Comparison of ENCODE assay signal across 11 mouse cellular contexts in the genomic region with DNA sequence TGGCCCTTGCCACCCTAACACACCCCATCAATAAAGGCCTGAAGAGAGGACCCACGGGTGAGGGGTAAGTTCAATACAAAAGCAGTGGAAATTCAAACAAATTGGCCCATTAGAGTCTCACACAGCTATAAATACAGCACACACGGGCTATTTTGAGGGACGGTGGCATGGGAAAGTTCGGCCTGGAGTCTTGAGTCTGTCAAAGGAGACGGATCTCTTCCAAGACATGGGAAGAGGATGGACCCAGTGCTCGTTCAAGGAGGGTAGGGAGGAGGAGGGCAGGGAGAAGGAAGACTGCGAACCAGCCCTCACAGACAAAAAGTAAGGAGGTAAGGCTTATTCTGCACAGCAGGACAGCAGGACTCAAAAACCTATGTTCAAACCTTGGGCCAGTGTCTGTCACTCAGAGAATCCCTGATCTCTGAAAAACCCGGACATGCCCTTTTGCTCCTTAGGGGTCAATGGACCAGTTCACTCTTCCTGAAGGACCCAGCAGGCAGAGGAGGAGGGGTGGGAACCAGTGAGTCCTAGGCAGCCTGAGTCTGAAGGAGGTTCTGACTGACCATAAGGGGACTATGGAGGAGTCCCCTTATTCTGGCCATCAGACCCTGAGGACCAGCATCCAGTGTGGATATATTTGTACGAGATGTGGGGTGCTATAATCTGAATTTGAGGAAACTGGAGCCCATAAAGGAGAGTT.
A peak's percentile ranks its signal among the peaks of the same experiment; 100 is the strongest.
DNase-seq lines count a peak whose midpoint lies in the region; ATAC-seq lines count a peak whose summit lies in the region.
"Had no signal": no experiment of that assay in that cellular context is flagged by ENCODE, and none has a peak within 500 bp of the region (broad histone marks: within the 10 kb centered on the region; RNA-seq: fewer than 3 reads in every experiment).

No protein-coding gene starts in this region.

- no peaks in the 10 kb centered on the region for H3K36me3 ChIP-seq in heart, embryonic 12.5 days
- H3K36me3 ChIP-seq in lung, embryonic 16.5 days (ENCODE audit: control insufficient read depth, insufficient read depth, low read length): no peaks in the 10 kb centered on the region
- H3K36me3 ChIP-seq in embryonic facial prominence, embryonic 15.5 days: no peaks in the 10 kb centered on the region

- 57% methylated on average over 9 of the region's 9 CpGs for WGBS in heart, embryonic 12.5 days
- WGBS in lung, embryonic 16.5 days: 44% methylated on average over 9 of the region's 9 CpGs
- WGBS in embryonic facial prominence, embryonic 15.5 days: 54% methylated on average over 9 of the region's 9 CpGs

- no peaks in the 10 kb centered on the region for H3K9me3 ChIP-seq in heart, embryonic 12.5 days (replicated peaks)
- H3K9me3 ChIP-seq in lung, embryonic 16.5 days (ENCODE audit: control insufficient read depth, low read length): no peaks in the 10 kb centered on the region
- no peaks in the 10 kb centered on the region for H3K9me3 ChIP-seq in embryonic facial prominence, embryonic 15.5 days (replicated peaks)

- H3K4me1 ChIP-seq in heart, embryonic 12.5 days (replicated peaks): peaks cover 10% of the 10 kb centered on the region; the same call in 1 of the 2 replicates
- H3K4me1 ChIP-seq in lung, embryonic 16.5 days (replicated peaks; ENCODE audit: control insufficient read depth, insufficient read depth, low read length): peaks cover 34% of the 10 kb centered on the region
- H3K4me1 ChIP-seq in embryonic facial prominence, embryonic 15.5 days: peaks cover 38% of the 10 kb centered on the region

- H3K27ac ChIP-seq in heart, embryonic 12.5 days (ENCODE audit: poor library complexity, severe bottlenecking): peak overlapping the region; percentile 71
- peak overlapping the region; percentile 89 for H3K27ac ChIP-seq in lung, embryonic 16.5 days (ENCODE audit: low read length)
- peak overlapping the region; percentile 29; the same call in 1 of the 2 replicates for H3K27ac ChIP-seq in embryonic facial prominence, embryonic 15.5 days (replicated peaks)

- H3K27me3 ChIP-seq in heart, embryonic 12.5 days (replicated peaks): no peaks in the 10 kb centered on the region
- H3K27me3 ChIP-seq in lung, embryonic 16.5 days (ENCODE audit: control insufficient read depth, insufficient read depth, low read depth, low read length): no peaks in the 10 kb centered on the region
- no peaks in the 10 kb centered on the region for H3K27me3 ChIP-seq in embryonic facial prominence, embryonic 15.5 days

- no peak overlapping the region for H3K4me2 ChIP-seq in heart, embryonic 12.5 days
- 0 out of 2 replicates have a peak overlapping the region, but pooled peaks have one; percentile 4 for H3K4me2 ChIP-seq in lung, embryonic 16.5 days (ENCODE audit: low read depth, low read length)
- H3K4me2 ChIP-seq in embryonic facial prominence, embryonic 15.5 days (replicated peaks): peak overlapping the region; percentile 27; the same call in 1 of the 2 replicates

- ATAC-seq in heart, embryonic 12.5 days (ENCODE audit: insufficient number of reproducible peaks, low FRiP score): no peak
- peak; percentile 43; the same call in 1 of the 2 replicates for ATAC-seq in lung, embryonic 16.5 days (ENCODE audit: low read depth)
- no peak for ATAC-seq in embryonic facial prominence, embryonic 15.5 days (ENCODE audit: insufficient number of reproducible peaks, low FRiP score, low TSS enrichment, low read depth)

- no peak for DNase-seq in heart, adult 9 months (ENCODE audit: low spot score in 2 of 2)
- no peak for DNase-seq in lung, postnatal 10 days
- DNase-seq in neural tube, embryonic 10.5 days (ENCODE audit: extremely low spot score, low spot score): peak; percentile 46
- DNase-seq in layer of hippocampus, postnatal 25 days (ENCODE audit: extremely low spot score in 1 of 2, low spot score in 1 of 2): no peak
- DNase-seq in urinary bladder, adult 18-20 months (ENCODE audit: low spot score in 2 of 2): no peak
- DNase-seq: cerebellum, postnatal 14 days; lung, postnatal 14 days; right cerebral cortex, postnatal 25 days had no signal

- no peak overlapping the region for H3K4me3 ChIP-seq in heart, embryonic 12.5 days
- no peak overlapping the region for H3K4me3 ChIP-seq in lung, embryonic 16.5 days (ENCODE audit: low read length)
- no peak overlapping the region for H3K4me3 ChIP-seq in embryonic facial prominence, embryonic 15.5 days (replicated peaks)

- no peak overlapping the region for H3K9ac ChIP-seq in heart, embryonic 12.5 days
- no peak overlapping the region for H3K9ac ChIP-seq in lung, embryonic 16.5 days (ENCODE audit: low read length)
- no peak overlapping the region for H3K9ac ChIP-seq in embryonic facial prominence, embryonic 15.5 days

Comparison
In these comparisons a context has a peak if more than half of its experiments do, and no peak if none do; other contexts are left out.
1. H3K27ac ChIP-seq: peak in every context shown above with its lines; median percentile 89 in lung, embryonic 16.5 days; 71 in heart, embryonic 12.5 days; 29 in embryonic facial prominence, embryonic 15.5 days.